Mouse (Mus musculus) forebrain, embryonic 13.5 days (tissue): Measurements from ENCODE around the gene Card6. TPM values are rescaled to one million over a fixed set of nuclear protein-coding genes. Genes with fewer than 3 reads are reported as not detected.

Experiments
- ATAC-seq: fragments of 200-750 bp; cut with Nextera tagmentation; 2 replicates; pipeline ENCODE4 v1.8.0; 2017
- H3K27ac ChIP-seq: fragments of 300-500 bp; sonication (generic); 2 replicates; pipeline ENCODE4 v1.5.1; 2015; ENCODE audit warnings: inconsistent platforms, mild to moderate bottlenecking, moderate library complexity
- H3K27me3 ChIP-seq: fragments of 300-500 bp; sonication (generic); 2 replicates; pipeline ENCODE4 v1.6.1; 2015; ENCODE audit warnings: mild to moderate bottlenecking, inconsistent platforms
- H3K36me3 ChIP-seq: fragments of 300-500 bp; sonication (generic); 2 replicates; pipeline ENCODE4 v1.6.1; 2015; ENCODE audit warnings: mild to moderate bottlenecking, inconsistent platforms; ENCODE audit not compliant: poor library complexity, severe bottlenecking
- H3K4me1 ChIP-seq: fragments of 300-500 bp; sonication (generic); 2 replicates; pipeline ENCODE4 v1.6.1; 2015; ENCODE audit warnings: inconsistent platforms
- H3K4me2 ChIP-seq: fragments of 300-500 bp; sonication (generic); 2 replicates; pipeline ENCODE4 v1.6.1; 2015; ENCODE audit warnings: inconsistent platforms, mild to moderate bottlenecking, moderate library complexity
- H3K4me3 ChIP-seq: fragments of 300-500 bp; sonication (generic); 2 replicates; pipeline ENCODE4 v1.5.1; 2015; ENCODE audit warnings: mild to moderate bottlenecking, inconsistent platforms
- H3K9ac ChIP-seq: fragments of 300-500 bp; sonication (generic); 2 replicates; pipeline ENCODE4 v1.6.1; 2015; ENCODE audit warnings: mild to moderate bottlenecking, inconsistent platforms
- H3K9me3 ChIP-seq: fragments of 300-500 bp; sonication (generic); replicated peaks from 2 replicates; pipeline ENCODE4 v1.6.1; 2016; ENCODE audit warnings: inconsistent platforms
- WGBS: fragments of 180-500 bp; shearing (Covaris S2); methylation state at CpG from one replicate; pipeline ENCODE4 v1.1.7; 2015; 5-methylcytosine and 5-hydroxymethylcytosine counted together
- polyA plus RNA-seq: library from polyadenylated mRNA; unstranded; fragments of >200 nt; fragmentation: Nextera tagmentation; extraction: Ambion mirVana; gene quantifications from 2 replicates; pipeline ENCODE4 v1.2.1, GENCODE M21; 2015

Gene Card6
- polyA plus RNA-seq, 1 experiment from 2014 or later, result 0.85 TPM

- H3K27me3 ChIP-seq, result no peaks in the 10 kb centered on the region
- H3K9me3 ChIP-seq, result no peaks in the 10 kb centered on the region
- no peak overlapping the region for H3K4me3 ChIP-seq
- no peaks in the 10 kb centered on the region for H3K4me1 ChIP-seq
- peak; percentile 59 for ATAC-seq
- no peaks in the 10 kb centered on the region for H3K36me3 ChIP-seq
- H3K27ac ChIP-seq, result no peak overlapping the region
- no peak overlapping the region for H3K9ac ChIP-seq
- H3K4me2 ChIP-seq, result no peak overlapping the region
- WGBS, result 72% methylated on average over 6 of the region's 6 CpGs
These were observed 2.4 kb downstream of the Card6 start for GRCm38 (mm10) chr15:5105891-5106290.

- no peak overlapping the region for H3K4me3 ChIP-seq
- no peak for ATAC-seq
- H3K4me2 ChIP-seq, result no peak overlapping the region
- no peaks in the 10 kb centered on the region for H3K36me3 ChIP-seq
- WGBS, result 92% methylated on average over 4 of the region's 4 CpGs
- no peaks in the 10 kb centered on the region for H3K27me3 ChIP-seq
- H3K9me3 ChIP-seq, result no peaks in the 10 kb centered on the region
- no peak overlapping the region for H3K27ac ChIP-seq
- H3K4me1 ChIP-seq, result no peaks in the 10 kb centered on the region
- no peak overlapping the region for H3K9ac ChIP-seq
These were observed 6.0 kb downstream of the Card6 start for GRCm38 (mm10) chr15:5102312-5102711.

- H3K9ac ChIP-seq, result no peak overlapping the region
- H3K4me1 ChIP-seq, result no peaks in the 10 kb centered on the region
- H3K4me2 ChIP-seq, result no peak overlapping the region
- no peaks in the 10 kb centered on the region for H3K36me3 ChIP-seq
- H3K4me3 ChIP-seq, result no peak overlapping the region
- no peak overlapping the region for H3K27ac ChIP-seq
- H3K27me3 ChIP-seq, result no peaks in the 10 kb centered on the region
- ATAC-seq, result no peak
- 94% methylated on average over 1 of the region's 1 CpGs for WGBS
- H3K9me3 ChIP-seq, result no peaks in the 10 kb centered on the region; the same call in 1 of the 2 replicates
These were observed 11.0 kb downstream of the Card6 start for GRCm38 (mm10) chr15:5097376-5097775.

- Histone ChIP-seq H3K9me3 (no peaks in the 10 kb centered on the region; the same call in 1 of the 2 replicates), H3K27ac (no peak overlapping the region), H3K27me3 (no peaks in the 10 kb centered on the region), H3K9ac (no peak overlapping the region), H3K4me3 (no peak overlapping the region), H3K36me3 (no peaks in the 10 kb centered on the region), H3K4me1 (no peaks in the 10 kb centered on the region), H3K4me2 (no peak overlapping the region)
- 88% methylated on average over 11 of the region's 11 CpGs for WGBS
- no peak for ATAC-seq
These were observed 12.6 kb downstream of the Card6 start for GRCm38 (mm10) chr15:5095534-5096301.

GRCm38 (mm10) chr15:5090131-5090530, 18.2 kb downstream of the Card6 start:
- H3K4me3 ChIP-seq, result no peak overlapping the region
- H3K36me3 ChIP-seq, result no peaks in the 10 kb centered on the region
- WGBS, result 93% methylated on average over 10 of the region's 10 CpGs
- H3K27ac ChIP-seq, result no peak overlapping the region
- H3K4me1 ChIP-seq, result no peaks in the 10 kb centered on the region
- H3K9ac ChIP-seq, result no peak overlapping the region
- ATAC-seq, result no peak
- no peak overlapping the region for H3K4me2 ChIP-seq
- H3K9me3 ChIP-seq, result no peaks in the 10 kb centered on the region; the same call in 1 of the 2 replicates
- no peaks in the 10 kb centered on the region for H3K27me3 ChIP-seq

GRCm38 (mm10) chr15:5088850-5089608, 19.3 kb downstream of the Card6 start:
- Histone ChIP-seq H3K9me3 (no peaks in the 10 kb centered on the region), H3K4me3 (no peak overlapping the region), H3K4me2 (no peak overlapping the region), H3K27me3 (no peaks in the 10 kb centered on the region), H3K9ac (no peak overlapping the region), H3K36me3 (no peaks in the 10 kb centered on the region), H3K4me1 (no peaks in the 10 kb centered on the region), H3K27ac (no peak overlapping the region)
- 0 out of 2 replicates have a peak, but pooled peaks have one; percentile 41 for ATAC-seq
- WGBS, result 74% methylated on average over 7 of the region's 7 CpGs

- H3K4me1 ChIP-seq, result no peaks in the 10 kb centered on the region
- WGBS, result 28% methylated on average over 2 of the region's 2 CpGs
- no peak overlapping the region for H3K4me2 ChIP-seq
- H3K9me3 ChIP-seq, result no peaks in the 10 kb centered on the region
- no peak overlapping the region for H3K4me3 ChIP-seq
- no peak overlapping the region for H3K27ac ChIP-seq
- no peak for ATAC-seq
- H3K9ac ChIP-seq, result no peak overlapping the region
- no peaks in the 10 kb centered on the region for H3K27me3 ChIP-seq
- H3K36me3 ChIP-seq, result no peaks in the 10 kb centered on the region
These were observed 22.2 kb downstream of the Card6 start for GRCm38 (mm10) chr15:5086162-5086561.

- Histone ChIP-seq H3K4me1 (no peaks in the 10 kb centered on the region), H3K36me3 (no peaks in the 10 kb centered on the region), H3K4me3 (no peak overlapping the region), H3K27ac (no peak overlapping the region), H3K9ac (no peak overlapping the region), H3K4me2 (no peak overlapping the region), H3K9me3 (no peaks in the 10 kb centered on the region), H3K27me3 (no peaks in the 10 kb centered on the region)
- no peak for ATAC-seq
- WGBS, result 89% methylated on average over 1 of the region's 1 CpGs
These were observed 27.1 kb downstream of the Card6 start for GRCm38 (mm10) chr15:5081235-5081634.

- H3K27ac ChIP-seq, result no peak overlapping the region
- H3K27me3 ChIP-seq, result no peaks in the 10 kb centered on the region
- no peak overlapping the region for H3K9ac ChIP-seq
- WGBS, result 62% methylated on average over 15 of the region's 15 CpGs
- peak; percentile 87 for ATAC-seq
- no peaks in the 10 kb centered on the region for H3K4me1 ChIP-seq
- H3K4me2 ChIP-seq, result no peak overlapping the region
- H3K36me3 ChIP-seq, result no peaks in the 10 kb centered on the region
- H3K9me3 ChIP-seq, result no peaks in the 10 kb centered on the region
- no peak overlapping the region for H3K4me3 ChIP-seq
These were observed 39.4 kb downstream of the Card6 start for GRCm38 (mm10) chr15:5068801-5069518.

- H3K4me2 ChIP-seq, result no peak within 1 kb of the TSS
- no peak within 1 kb of the TSS for H3K27ac ChIP-seq
- no peak within 1 kb of the TSS for H3K9ac ChIP-seq
- no peak for ATAC-seq
- no peaks in the 10 kb centered on the region for H3K27me3 ChIP-seq
- H3K36me3 ChIP-seq, result no peaks in the 10 kb centered on the region
- H3K4me3 ChIP-seq, result no peak within 1 kb of the TSS
- H3K4me1 ChIP-seq, result no peaks in the 10 kb centered on the region
- H3K9me3 ChIP-seq, result no peaks in the 10 kb centered on the region
These were observed 44.7 kb downstream of the Card6 start, which contains the start of gene C7 for GRCm38 (mm10) chr15:5063635-5064034. TSS of gene C7 (minus strand) at chr15:5063740.
